ENCODE assay signal across 15 mouse cellular contexts in the genomic region with DNA sequence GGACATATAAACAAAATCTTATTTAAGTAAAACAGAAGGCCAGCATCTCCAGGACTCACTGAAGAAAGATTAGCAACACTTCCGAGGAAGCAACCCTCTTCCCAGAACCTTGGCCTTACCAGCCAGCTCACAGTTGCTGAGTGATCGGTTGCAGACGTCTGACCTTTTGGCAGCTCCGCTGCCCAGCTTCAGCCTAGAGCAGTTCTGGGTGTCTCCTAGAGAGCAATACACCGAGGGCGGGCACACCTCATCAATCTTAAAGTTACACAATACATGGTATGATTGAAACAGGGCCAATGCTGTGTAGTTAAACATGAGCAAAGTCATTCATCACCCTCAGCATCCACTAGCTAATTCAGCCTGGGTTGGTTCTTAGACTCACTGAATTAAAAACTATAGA.
DNase-seq lines count a peak whose midpoint lies in the region; ATAC-seq and TF ChIP-seq lines count a peak whose summit lies in the region.
"Had no signal": no experiment of that assay in that cellular context is flagged by ENCODE, and none has a peak within 500 bp of the region (broad histone marks: within the 10 kb centered on the region; RNA-seq: fewer than 3 reads in every experiment).

No protein-coding gene starts in this region.

- peak; percentile 38 to 42 for DNase-seq in lung, adult 18-20 months
- DNase-seq in lung, adult 2 months = no peak
- DNase-seq in embryo, embryonic 11 days = peak; percentile 31
- DNase-seq in lung, postnatal 0 days (ENCODE audit: low spot score) = peak; percentile 73
- no peak for DNase-seq in thymus, postnatal 25 days
- no peak for DNase-seq in natural killer cell, adult 2 months (ENCODE audit: low spot score in 2 of 2)
- DNase-seq in gastrocnemius, postnatal 4 days (ENCODE audit: low spot score in 2 of 2) = no peak
- DNase-seq: cerebellum, postnatal 36 days; gastrocnemius, postnatal 14 days; kidney, adult 9 months had no signal

- H3K4me3 ChIP-seq in lung, adult 2 months (replicated peaks; ENCODE audit: extremely low read depth, low read depth, low read length) = no peak overlapping the region
- H3K4me3 ChIP-seq in lung, postnatal 0 days (ENCODE audit: low read depth, low read length) = no peak overlapping the region
- H3K4me3 ChIP-seq: left cerebral cortex, adult 2 months; liver, embryonic 12.5 days; megakaryocyte, embryonic 14.5 days had no signal

- H3K9ac ChIP-seq in lung, postnatal 0 days (replicated peaks; ENCODE audit: low read depth) = no peak overlapping the region
- H3K9ac ChIP-seq: liver, embryonic 12.5 days had no signal

- WGBS in lung, adult 2 months = 32% methylated on average over 6 of the region's 6 CpGs
- 27% methylated on average over 6 of the region's 6 CpGs for WGBS in lung, postnatal 0 days

- ATAC-seq in lung, postnatal 0 days = peak; percentile 87
- ATAC-seq: forebrain, embryonic 14.5 days; hindbrain, postnatal 0 days; liver, embryonic 12.5 days had no signal

- no peak overlapping the region for H3K27ac ChIP-seq in lung, postnatal 0 days (ENCODE audit: low read length)
- H3K27ac ChIP-seq: hindbrain, postnatal 0 days; left cerebral cortex, adult 2 months; liver, embryonic 12.5 days had no signal

- TF ChIP-seq CTCF in lung, adult 2 months (IDR thresholded peaks at IDR 0.05; ENCODE audit: insufficient read depth, low read length) = no peak
- TF ChIP-seq CTCF in lung, postnatal 0 days (IDR thresholded peaks at IDR 0.05) = no peak

- no peaks in the 10 kb centered on the region for H3K4me1 ChIP-seq in lung, adult 2 months (ENCODE audit: control insufficient read depth, insufficient read depth, low read length)
- no peaks in the 10 kb centered on the region for H3K4me1 ChIP-seq in lung, postnatal 0 days (ENCODE audit: insufficient read depth, low read depth, low read length)
- H3K4me1 ChIP-seq: liver, embryonic 12.5 days; megakaryocyte, embryonic 14.5 days had no signal

- no peaks in the 10 kb centered on the region for H3K27me3 ChIP-seq in lung, postnatal 0 days (replicated peaks; ENCODE audit: insufficient read depth, low read length)
- H3K27me3 ChIP-seq: liver, embryonic 12.5 days; megakaryocyte, embryonic 14.5 days had no signal

- H3K4me2 ChIP-seq in lung, postnatal 0 days (replicated peaks; ENCODE audit: low read depth, low read length) = no peak overlapping the region
- H3K4me2 ChIP-seq: liver, embryonic 12.5 days had no signal

- H3K36me3 ChIP-seq in lung, postnatal 0 days (ENCODE audit: insufficient read depth, low read length) = no peaks in the 10 kb centered on the region
- H3K36me3 ChIP-seq: liver, embryonic 12.5 days had no signal

- TF ChIP-seq POLR2A in lung, adult 2 months (IDR thresholded peaks at IDR 0.05; ENCODE audit: borderline replicate concordance, extremely low read depth, low read depth, low read length) = no peak

- peak; percentile 51; the same call in 1 of the 2 replicates for TF ChIP-seq EP300 in lung, postnatal 0 days (IDR thresholded peaks at IDR 0.05)

- no peaks in the 10 kb centered on the region for H3K9me3 ChIP-seq in lung, postnatal 0 days (ENCODE audit: low read length)
- H3K9me3 ChIP-seq: liver, embryonic 12.5 days; megakaryocyte, embryonic 14.5 days had no signal

Comparison
In these comparisons a context has a peak if more than half of its experiments do, and no peak if none do; other contexts are left out.
1. DNase-seq: peak in lung, adult 18-20 months (2 of 2), embryo, embryonic 11 days (single experiment) and lung, postnatal 0 days (single experiment); none in lung, adult 2 months (single experiment), thymus, postnatal 25 days (single experiment), natural killer cell, adult 2 months (0 of 2) and gastrocnemius, postnatal 4 days (0 of 2).